Mouse (Mus musculus): ENCODE measurements around the gene H2-M10.4.
"Not testable (repeated sequence)": the region's sequence is repeated elsewhere in the genome, so short reads cannot be mapped to it uniquely, and the experiment has no call there.

H2-M10.4 gene

DNA sequence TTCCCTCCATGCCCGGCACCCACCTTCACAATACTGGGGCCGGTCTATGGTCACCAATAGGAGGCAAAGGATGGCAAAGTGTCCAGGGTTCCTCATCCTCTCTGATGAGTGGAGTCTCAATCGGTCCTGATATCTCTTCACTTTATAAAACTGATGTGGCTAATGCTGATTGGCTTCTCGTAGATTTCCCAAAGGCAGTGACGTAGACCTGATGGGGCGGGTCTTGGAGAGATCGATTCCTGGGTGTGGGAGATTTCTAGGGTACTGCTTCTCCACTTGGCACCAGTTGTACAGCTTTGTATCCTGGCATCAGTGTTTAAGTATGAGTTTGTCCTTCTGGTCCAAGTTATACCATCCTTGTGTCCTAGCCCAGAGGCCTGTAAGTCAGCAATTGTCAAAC, at the start of gene H2-M10.4:
Gene H2-M10.4, minus strand, starts transcription at position 101 of the 400 bp plus-strand sequence.
- no peak for DNase-seq (ENCODE audit: low read depth, low spot score)

DNA sequence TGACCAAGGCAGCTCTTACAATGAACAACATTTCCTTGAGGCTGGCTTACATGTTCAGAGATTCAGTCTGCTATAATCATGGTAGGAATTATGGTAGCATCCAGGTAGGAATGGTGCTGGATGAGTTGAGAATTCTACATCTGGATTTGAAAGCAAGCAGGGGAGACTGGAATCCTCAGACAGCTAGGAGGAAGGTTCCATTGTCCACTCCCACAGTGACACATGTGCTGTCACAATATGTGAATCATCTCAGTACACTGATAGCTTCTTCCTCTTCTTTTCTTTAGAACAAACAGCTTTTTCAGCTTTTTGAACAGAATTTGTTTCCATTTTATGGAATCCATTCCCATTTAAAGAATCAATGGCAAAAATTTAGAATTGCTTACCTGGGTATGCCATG, 41.8 kb upstream of the H2-M10.4 start:
- DNase-seq (ENCODE audit: low read depth, low spot score): no peak

DNA sequence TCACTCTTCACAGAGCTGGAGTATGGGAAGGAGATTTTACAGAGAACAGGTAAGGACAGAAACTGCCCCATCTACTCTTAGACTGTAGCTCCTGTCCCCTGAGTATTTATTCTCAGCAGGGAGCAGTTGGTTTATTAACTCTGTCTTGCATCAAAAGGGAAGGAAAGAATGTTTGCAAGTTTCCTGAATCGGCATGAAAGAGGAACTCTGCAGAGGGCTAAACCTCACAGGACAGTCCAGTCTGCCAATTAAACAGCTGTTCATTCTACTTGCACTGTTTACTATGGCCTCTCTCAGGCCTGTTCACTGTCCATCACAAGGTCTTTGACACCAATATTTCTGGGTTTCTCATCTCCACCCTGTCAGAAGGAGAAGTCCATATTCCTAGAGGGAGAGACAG, 38.3 kb upstream of the H2-M10.4 start:
- DNase-seq (ENCODE audit: low read depth, low spot score): no peak

DNA sequence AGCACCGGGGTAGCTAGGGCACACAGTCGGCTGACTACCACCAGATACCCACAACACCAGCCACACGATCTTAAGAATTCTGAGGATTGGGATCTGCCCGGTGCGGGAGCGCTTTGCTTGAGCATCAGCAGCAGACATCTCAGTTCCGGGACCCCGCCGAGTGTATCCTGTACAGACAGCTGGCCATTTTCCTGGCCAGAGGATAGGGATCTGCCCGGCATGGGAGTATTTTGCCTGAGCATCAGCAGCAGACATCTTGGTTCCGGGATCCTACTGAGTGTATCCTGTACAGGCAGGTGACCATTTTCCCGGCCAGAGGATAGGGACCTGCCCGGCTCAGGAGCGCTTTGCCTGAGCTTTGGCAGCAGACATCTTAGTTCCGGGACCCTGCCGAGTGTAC, 26.0 kb upstream of the H2-M10.4 start:
- DNase-seq (ENCODE audit: low read depth, low spot score): not testable (repeated sequence)

DNA sequence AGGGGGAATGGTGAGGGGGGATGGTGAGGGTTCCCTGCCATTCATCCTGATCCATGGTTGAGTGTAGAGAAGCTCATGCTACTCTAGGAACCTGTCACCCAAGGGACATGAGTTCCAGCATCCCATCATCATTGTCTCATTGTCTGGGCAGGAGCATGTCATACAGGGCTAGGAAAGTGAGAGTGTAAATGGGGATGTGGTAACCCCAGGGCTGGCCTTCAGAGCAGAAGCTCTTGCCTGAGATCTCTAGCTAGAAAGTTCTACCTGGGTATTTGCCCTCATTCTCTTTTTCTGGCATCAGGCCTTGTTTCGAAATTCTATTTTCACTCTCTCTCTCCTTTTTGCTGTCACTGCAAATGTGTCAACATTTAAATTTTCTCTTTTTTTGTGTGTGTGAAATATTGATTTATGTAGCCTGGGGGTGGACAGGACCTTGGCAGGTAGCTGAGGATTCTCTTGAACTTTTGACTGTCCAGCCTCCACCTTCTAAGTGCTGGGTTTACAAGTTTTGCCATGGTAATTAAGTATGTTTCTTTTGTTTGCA, 24.6 kb upstream of the H2-M10.4 start:
- DNase-seq (ENCODE audit: low read depth, low spot score): no peak

DNA sequence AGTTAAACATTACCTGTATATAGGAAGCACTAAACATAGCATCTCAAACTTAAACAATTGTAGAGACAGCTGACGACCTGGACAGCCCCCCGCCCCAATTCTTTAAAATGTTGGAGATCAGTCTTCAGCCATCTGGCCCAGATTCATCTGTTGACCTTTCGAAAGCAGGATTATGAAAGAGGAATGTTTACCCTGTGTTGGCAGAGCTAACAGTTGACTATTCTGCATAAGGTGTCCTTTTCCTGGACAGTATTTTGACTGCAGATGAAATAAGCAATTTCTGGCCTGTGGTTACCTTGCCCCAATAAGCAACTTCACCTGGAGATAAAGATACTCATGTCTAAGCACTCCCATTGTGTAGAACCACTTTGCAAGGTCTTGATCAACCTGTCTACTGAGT, 21.7 kb upstream of the H2-M10.4 start:
- DNase-seq (ENCODE audit: low read depth, low spot score): no peak

DNA sequence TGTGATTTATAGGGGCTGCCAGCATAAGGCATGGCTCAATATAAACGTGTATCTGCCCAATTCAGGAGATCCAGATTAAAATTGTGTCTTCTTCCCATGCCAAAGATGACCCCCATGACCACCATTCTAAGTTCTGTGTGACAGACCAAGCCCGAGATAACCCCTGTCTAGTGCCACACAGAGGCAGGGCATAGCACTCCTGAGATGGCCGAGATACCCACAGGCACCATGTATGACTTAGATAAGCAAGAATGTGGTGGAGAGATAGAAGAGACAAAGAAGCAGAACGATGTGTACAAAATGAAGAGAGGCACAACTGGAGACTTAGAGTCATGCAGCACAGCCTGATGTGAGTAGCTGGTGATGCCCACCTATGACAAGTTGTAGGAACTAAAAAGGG, 5.9 kb downstream of the H2-M10.4 start:
- no peak for DNase-seq (ENCODE audit: low read depth, low spot score)

DNA sequence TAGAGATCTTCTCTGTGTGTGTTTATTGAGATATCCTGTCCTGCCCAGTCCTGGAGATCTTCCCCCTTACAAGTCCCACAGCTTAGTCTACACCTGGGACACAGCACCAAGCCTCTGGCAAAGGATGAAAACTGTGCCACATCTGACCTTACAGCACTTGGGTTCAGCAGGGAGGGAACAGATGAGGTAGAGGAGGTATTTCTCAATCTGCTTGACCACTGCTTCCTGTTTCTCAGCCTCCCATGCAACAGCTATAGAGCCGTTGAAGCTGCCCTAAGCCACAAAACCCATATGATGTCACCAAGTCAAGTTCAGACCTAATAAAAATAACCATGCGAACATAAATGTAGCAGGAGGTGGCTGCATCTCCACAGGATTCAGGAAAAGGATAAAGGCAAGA, 30.7 kb downstream of the H2-M10.4 start:
- DNase-seq (ENCODE audit: low read depth, low spot score): no peak

DNA sequence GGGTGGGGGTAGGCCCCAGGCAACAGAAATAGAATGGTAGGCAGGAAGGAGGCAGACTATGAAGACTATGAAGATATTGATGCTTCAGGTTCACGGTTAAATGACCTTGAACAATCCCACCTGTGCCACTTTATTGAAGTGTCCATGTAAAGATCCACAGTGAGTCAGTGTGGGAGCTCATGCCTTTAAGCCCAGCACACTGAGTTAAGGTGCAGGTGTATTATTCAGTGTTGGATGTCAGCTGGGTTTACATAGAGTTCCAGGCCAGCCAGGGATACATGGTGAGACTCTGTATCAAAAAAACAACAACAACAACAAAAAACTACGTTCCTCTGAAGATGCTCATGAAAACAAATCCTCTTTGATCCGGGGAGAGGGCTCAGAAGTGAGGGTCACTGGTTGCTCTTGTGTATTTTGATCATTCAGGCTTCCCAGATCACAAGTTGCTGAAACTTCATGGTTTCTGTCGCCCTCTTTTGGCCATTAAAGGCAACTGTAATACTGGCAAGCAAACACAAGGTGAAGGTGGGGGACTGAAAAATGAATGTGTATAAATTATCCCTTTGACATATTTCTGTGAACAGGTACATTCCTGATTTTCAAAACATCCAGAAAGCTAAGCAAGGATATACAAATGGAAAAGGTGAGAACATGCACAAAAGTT, 43.9 kb downstream of the H2-M10.4 start:
- DNase-seq (ENCODE audit: low read depth, low spot score): peak; percentile 82

DNA sequence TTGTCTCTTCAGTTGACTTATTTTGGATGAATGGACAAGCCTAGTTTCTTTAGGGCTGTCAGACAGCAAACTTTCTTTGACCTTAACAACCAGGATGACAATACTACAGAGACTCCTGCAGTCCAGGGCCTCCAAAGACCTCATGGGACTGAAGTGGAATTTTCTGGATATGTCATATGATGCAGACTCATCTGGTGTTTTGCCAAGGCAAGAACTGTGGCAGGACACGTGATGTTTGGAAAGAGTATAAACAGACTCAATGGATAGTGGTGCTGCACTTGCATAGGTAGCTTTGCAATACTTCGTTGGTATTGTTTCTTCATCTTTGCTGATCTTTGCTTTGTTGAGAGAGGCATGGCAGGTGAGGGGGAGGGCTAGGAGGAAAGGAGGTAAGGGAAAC, 44.7 kb downstream of the H2-M10.4 start:
- DNase-seq (ENCODE audit: low read depth, low spot score): peak; percentile 56

DNA sequence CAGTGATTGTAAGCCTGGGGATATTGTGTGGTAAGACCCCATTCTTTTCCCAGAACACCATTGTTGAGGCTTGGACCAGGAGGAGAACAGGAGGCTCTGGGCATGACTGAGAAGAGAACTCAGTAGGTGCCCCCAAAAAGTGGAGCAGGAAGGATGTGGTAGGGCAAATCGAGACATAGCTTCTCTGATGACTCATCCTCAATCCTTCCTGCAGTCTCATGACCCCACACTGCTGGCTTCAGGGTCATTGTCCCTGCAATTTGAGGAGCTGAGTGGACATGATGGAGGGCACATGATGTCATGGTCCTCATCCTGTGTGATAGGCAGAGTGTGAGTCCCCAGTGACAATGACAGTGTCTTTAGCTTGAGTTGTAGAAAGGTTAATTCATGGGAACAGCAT, 46.7 kb downstream of the H2-M10.4 start:
- peak; percentile 11 for DNase-seq (ENCODE audit: low read depth, low spot score)

DNA sequence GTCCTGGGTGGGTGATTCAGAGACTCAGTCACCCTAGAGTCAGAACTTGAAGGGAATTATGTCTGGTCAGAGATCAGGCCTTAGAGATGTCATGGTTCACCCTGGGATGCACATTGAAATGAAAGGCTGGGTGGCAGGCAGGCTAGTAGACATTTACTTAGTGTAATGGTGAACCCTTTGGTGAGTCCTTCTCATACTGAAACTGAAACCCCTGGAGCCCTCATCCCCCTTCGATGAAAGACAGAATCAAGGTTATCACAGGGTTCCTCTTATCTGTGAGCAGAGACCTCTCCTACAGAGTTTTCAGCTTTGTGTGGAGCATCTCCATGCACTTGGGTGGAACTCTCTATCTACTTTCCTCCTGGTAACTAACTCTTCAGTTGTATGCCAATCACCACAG, 47.8 kb downstream of the H2-M10.4 start:
- no peak for DNase-seq (ENCODE audit: low read depth, low spot score)

Measured in 3T3-L1 (cell line).